Mouse (Mus musculus) heart, embryonic 13.5 days (tissue): ENCODE results near the gene Tmem94. TPM values are rescaled to one million over a fixed set of nuclear protein-coding genes. Genes with fewer than 3 reads are reported as not detected.

ENCODE experiments used
- ATAC-seq: fragments of 200-750 bp; cut with Nextera tagmentation; 2 replicates; pipeline ENCODE4 v1.8.0; 2017; ENCODE audit warnings: moderate TSS enrichment; ENCODE audit not compliant: insufficient number of reproducible peaks, low FRiP score, low TSS enrichment; ENCODE audit errors: extremely low read depth
- H3K27ac ChIP-seq: fragments of 300-500 bp; sonication (generic); replicated peaks from 2 replicates; pipeline ENCODE4 v1.5.1; 2015; ENCODE audit warnings: moderate library complexity, mild to moderate bottlenecking, inconsistent platforms
- H3K27me3 ChIP-seq: fragments of 300-500 bp; sonication (generic); replicated peaks from 2 replicates; pipeline ENCODE4 v1.6.1; 2015; ENCODE audit warnings: mild to moderate bottlenecking, inconsistent platforms
- H3K36me3 ChIP-seq: fragments of 300-500 bp; sonication (generic); 2 replicates; pipeline ENCODE4 v1.6.1; 2015; ENCODE audit warnings: mild to moderate bottlenecking, inconsistent platforms
- H3K4me1 ChIP-seq: fragments of 300-500 bp; sonication (generic); 2 replicates; pipeline ENCODE4 v1.6.1; 2015; ENCODE audit warnings: inconsistent platforms
- H3K4me2 ChIP-seq: fragments of 300-500 bp; sonication (generic); 2 replicates; pipeline ENCODE4 v1.6.1; 2015; ENCODE audit warnings: inconsistent platforms, mild to moderate bottlenecking, moderate library complexity
- H3K4me3 ChIP-seq: fragments of 300-500 bp; sonication (generic); 2 replicates; pipeline ENCODE4 v1.5.1; 2015; ENCODE audit warnings: moderate library complexity, mild to moderate bottlenecking, inconsistent platforms
- H3K9ac ChIP-seq: fragments of 300-500 bp; sonication (generic); 2 replicates; pipeline ENCODE4 v1.6.1; 2015; ENCODE audit warnings: inconsistent platforms, mild to moderate bottlenecking, moderate library complexity
- H3K9me3 ChIP-seq: fragments of 300-500 bp; sonication (generic); 2 replicates; pipeline ENCODE4 v1.6.1; 2016; ENCODE audit warnings: inconsistent platforms
- WGBS: fragments of 180-500 bp; shearing (Covaris S2); methylation state at CpG from one replicate; pipeline ENCODE4 v1.1.7; 2015; ENCODE audit warnings: mixed read lengths; 5-methylcytosine and 5-hydroxymethylcytosine counted together
- polyA plus RNA-seq: library from polyadenylated mRNA; unstranded; fragments of >200 nt; fragmentation: Nextera tagmentation; extraction: Ambion mirVana; gene quantifications from 2 replicates; pipeline ENCODE4 v1.2.1, GENCODE M21; 2015

Tmem94 gene
- polyA plus RNA-seq, 1 experiment from 2014 or later: 39.4 TPM

DNA sequence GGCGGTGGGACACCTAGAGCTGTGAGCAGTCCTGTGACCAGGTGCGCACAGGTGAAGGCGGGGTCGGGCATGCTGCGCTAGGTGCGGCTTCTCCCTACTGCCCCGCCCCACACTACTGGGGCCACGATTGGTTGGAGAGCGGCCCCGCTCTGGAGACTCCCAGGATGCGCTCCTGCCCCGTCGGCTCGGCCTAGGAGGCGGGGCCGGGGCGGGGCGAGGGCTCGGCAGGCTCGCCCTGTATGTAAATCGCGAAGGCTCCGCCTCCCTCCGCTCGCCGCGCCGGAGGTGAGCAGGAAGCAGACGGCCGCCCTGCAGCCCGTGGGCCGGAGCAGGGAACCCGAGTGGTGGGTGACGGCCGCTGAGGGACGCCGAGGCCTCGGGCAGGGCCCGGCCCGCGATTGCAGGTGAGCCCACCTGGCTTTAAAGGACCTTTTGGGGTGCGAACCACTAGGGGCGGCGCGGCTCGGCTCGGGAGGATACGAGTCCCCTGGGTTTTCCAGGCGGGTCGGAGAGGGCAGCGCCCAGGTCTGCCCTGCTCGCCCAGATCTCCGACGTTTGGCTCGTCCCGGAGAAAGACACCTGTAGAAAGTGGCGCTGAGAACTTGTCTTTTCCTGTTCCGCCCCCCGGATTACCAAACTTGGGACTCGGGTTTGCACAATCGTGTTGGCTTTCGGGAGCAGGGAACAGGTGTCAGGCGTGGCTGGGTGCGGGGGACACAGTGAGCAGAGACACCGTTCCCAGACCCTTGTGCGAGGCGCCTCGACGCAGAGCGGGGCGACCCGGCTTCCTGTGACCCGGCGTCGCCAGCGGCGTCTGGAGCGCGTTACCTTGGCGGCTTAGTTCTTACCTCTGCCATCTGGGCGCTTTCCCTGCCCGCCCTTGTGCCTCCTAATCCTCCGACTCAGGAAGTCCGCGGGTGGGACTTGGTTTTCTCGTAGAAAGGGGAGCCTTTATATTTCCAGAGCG is 58.8 kb downstream of the Tmem94 start, which contains the start of gene Llgl2:
Gene Llgl2, plus strand, starts transcription at position 276 of the 967 bp plus-strand sequence.
- Histone ChIP-seq H3K4me3 (peak within 1 kb of the TSS; percentile 88), H3K27ac (peak within 1 kb of the TSS; percentile 22; the same call in 1 of the 2 replicates), H3K4me1 (peaks cover 38% of the 10 kb centered on the region), H3K4me2 (peak within 1 kb of the TSS; percentile 99), H3K9ac (peak within 1 kb of the TSS; percentile 88), H3K36me3 (peaks cover 39% of the 10 kb centered on the region), H3K27me3 (0 out of 2 replicates have a peak, but pooled peaks cover 4% of the 10 kb centered on the region), H3K9me3 (no peaks in the 10 kb centered on the region)
- ATAC-seq: peak; percentile 92
- WGBS: under 1% methylated on average over 86 of the region's 87 CpGs

GRCm38 (mm10) chr11:115824813-115825212 is 59.6 kb downstream of the Tmem94 start:
- no peak for ATAC-seq
- Histone ChIP-seq H3K27me3 (0 out of 2 replicates have a peak, but pooled peaks cover 4% of the 10 kb centered on the region), H3K9ac (peak overlapping the region; percentile 88), H3K4me2 (peak overlapping the region; percentile 99), H3K36me3 (peaks cover 32% of the 10 kb centered on the region), H3K4me1 (peaks cover 46% of the 10 kb centered on the region), H3K27ac (0 out of 2 replicates have a peak overlapping the region, but pooled peaks have one; percentile 22), H3K9me3 (no peaks in the 10 kb centered on the region), H3K4me3 (peak overlapping the region; percentile 88)
- WGBS: 13% methylated on average over 11 of the region's 11 CpGs

GRCm38 (mm10) chr11:115826487-115826886 is 61.3 kb downstream of the Tmem94 start:
- peaks cover 62% of the 10 kb centered on the region for H3K4me1 ChIP-seq
- H3K27ac ChIP-seq: no peak overlapping the region
- no peak overlapping the region for H3K4me2 ChIP-seq
- H3K27me3 ChIP-seq: 0 out of 2 replicates have a peak, but pooled peaks cover 4% of the 10 kb centered on the region
- no peak overlapping the region for H3K9ac ChIP-seq
- peaks cover 16% of the 10 kb centered on the region for H3K36me3 ChIP-seq
- no peak overlapping the region for H3K4me3 ChIP-seq
- no peaks in the 10 kb centered on the region for H3K9me3 ChIP-seq
- ATAC-seq: no peak
- 55% methylated on average over 5 of the region's 5 CpGs for WGBS

DNA sequence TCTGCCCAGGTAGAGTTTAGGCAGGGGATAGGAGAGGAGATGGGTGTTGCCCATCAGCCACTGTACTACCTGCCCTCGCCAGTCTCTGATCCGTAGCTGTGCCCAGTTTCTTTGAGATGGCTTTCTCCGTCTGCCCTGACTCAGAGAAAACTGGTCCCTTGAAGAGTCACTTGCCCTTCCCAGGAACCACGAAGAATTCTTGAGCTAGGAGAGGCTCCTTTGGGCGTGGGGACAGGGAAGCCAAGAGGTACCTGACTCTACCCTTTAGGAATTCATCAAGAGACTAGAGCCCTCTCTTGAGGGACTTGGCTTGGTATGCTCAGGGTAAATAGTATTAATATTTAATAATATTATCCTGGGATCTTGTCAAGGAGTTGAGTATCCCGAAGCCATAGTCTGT is 62.4 kb downstream of the Tmem94 start:
- H3K9me3 ChIP-seq: no peaks in the 10 kb centered on the region
- no peak overlapping the region for H3K4me3 ChIP-seq
- 77% methylated on average over 6 of the region's 6 CpGs for WGBS
- no peak for ATAC-seq
- H3K4me1 ChIP-seq: peaks cover 74% of the 10 kb centered on the region
- H3K36me3 ChIP-seq: peaks cover 4% of the 10 kb centered on the region
- H3K27ac ChIP-seq: no peak overlapping the region
- no peak overlapping the region for H3K9ac ChIP-seq
- H3K27me3 ChIP-seq: 0 out of 2 replicates have a peak, but pooled peaks cover 4% of the 10 kb centered on the region
- H3K4me2 ChIP-seq: no peak overlapping the region

GRCm38 (mm10) chr11:115829036-115829435 is 63.8 kb downstream of the Tmem94 start:
- Histone ChIP-seq H3K27me3 (0 out of 2 replicates have a peak, but pooled peaks cover 4% of the 10 kb centered on the region), H3K4me1 (peaks cover 82% of the 10 kb centered on the region), H3K4me3 (no peak overlapping the region), H3K9me3 (no peaks in the 10 kb centered on the region), H3K36me3 (no peaks in the 10 kb centered on the region), H3K9ac (peak overlapping the region; percentile 63), H3K27ac (peak overlapping the region; percentile 8), H3K4me2 (no peak overlapping the region)
- ATAC-seq: no peak
- WGBS: 41% methylated on average over 4 of the region's 4 CpGs

DNA sequence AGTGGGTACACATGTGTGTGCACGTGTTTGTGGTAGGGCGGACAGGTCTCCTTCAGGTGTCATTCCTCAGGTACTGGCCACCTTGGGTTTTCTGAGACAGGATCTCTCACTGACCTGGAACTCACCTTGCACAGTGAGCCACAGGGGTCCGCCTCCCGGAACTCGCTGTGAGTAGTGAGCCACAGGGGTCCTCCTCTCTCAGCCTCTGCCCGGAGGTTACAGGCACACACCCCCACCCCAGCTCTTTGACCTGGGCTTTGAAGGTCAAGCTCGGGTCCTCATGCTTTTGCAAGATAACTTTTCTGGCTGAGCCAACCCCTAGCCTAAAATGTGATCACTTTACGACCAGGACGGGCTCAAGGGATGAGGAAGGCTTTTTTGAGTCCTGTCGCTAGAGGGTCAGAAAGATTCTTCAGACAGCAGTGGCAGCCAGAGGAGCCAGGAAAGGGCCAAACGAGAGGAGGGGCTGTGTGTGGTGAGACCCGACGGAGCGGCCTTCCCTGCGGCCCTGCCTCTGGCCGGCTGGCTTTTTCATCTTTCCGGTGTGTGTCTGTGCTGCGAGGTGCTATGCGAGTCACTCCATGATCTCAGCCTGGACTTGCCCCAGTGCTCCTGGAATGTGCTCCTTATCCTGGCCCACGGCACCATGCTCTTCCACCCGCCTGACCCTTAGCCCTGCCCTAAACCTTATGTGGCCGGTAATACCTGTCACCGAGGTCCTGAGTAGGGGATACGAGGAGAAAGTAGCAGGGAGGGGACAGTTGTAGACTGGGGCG is 65.5 kb downstream of the Tmem94 start:
- Histone ChIP-seq H3K27ac (peak overlapping the region; percentile 93), H3K9ac (peak overlapping the region; percentile 61), H3K4me2 (peak overlapping the region; percentile 32), H3K9me3 (no peaks in the 10 kb centered on the region), H3K4me3 (no peak overlapping the region), H3K36me3 (no peaks in the 10 kb centered on the region), H3K4me1 (peaks cover 85% of the 10 kb centered on the region), H3K27me3 (0 out of 2 replicates have a peak, but pooled peaks cover 4% of the 10 kb centered on the region)
- no peak for ATAC-seq
- WGBS: 20% methylated on average over 25 of the region's 25 CpGs

GRCm38 (mm10) chr11:115831518-115831917 is 66.3 kb downstream of the Tmem94 start:
- Histone ChIP-seq H3K9ac (peak overlapping the region; percentile 61), H3K4me3 (no peak overlapping the region), H3K27ac (peak overlapping the region; percentile 93), H3K36me3 (no peaks in the 10 kb centered on the region), H3K4me2 (peak overlapping the region; percentile 32), H3K4me1 (peaks cover 84% of the 10 kb centered on the region), H3K9me3 (no peaks in the 10 kb centered on the region), H3K27me3 (no peaks in the 10 kb centered on the region)
- WGBS: 33% methylated on average over 3 of the region's 3 CpGs
- no peak for ATAC-seq

DNA sequence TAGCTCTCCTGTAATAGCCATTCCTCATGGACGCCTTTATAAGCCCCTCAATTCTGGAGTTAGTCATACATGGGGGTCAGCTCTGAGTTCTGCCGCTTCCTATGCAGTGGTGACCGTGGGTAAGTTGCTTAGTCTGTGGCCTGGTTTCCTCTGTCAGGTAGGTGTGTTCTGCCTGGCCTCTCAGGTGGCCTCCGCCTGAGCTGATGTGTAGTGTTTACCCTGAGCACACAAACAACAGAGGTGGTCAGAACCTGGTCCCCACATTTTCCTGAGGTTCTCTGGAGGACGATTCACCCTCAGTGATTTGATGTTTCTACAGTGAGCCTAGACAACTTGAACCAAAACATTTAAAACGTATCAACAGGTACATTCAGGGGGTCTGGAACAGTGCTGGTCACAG is 66.8 kb downstream of the Tmem94 start:
- 59% methylated on average over 6 of the region's 6 CpGs for WGBS
- Histone ChIP-seq H3K9me3 (no peaks in the 10 kb centered on the region), H3K27me3 (no peaks in the 10 kb centered on the region), H3K9ac (peak overlapping the region; percentile 70), H3K4me2 (peak overlapping the region; percentile 56), H3K4me3 (no peak overlapping the region), H3K36me3 (no peaks in the 10 kb centered on the region), H3K27ac (peak overlapping the region; percentile 93), H3K4me1 (peaks cover 86% of the 10 kb centered on the region)
- no peak for ATAC-seq

GRCm38 (mm10) chr11:115832523-115832922 is 67.3 kb downstream of the Tmem94 start:
- H3K9ac ChIP-seq: peak overlapping the region; percentile 70
- no peak for ATAC-seq
- WGBS: 5% methylated on average over 8 of the region's 8 CpGs

DNA sequence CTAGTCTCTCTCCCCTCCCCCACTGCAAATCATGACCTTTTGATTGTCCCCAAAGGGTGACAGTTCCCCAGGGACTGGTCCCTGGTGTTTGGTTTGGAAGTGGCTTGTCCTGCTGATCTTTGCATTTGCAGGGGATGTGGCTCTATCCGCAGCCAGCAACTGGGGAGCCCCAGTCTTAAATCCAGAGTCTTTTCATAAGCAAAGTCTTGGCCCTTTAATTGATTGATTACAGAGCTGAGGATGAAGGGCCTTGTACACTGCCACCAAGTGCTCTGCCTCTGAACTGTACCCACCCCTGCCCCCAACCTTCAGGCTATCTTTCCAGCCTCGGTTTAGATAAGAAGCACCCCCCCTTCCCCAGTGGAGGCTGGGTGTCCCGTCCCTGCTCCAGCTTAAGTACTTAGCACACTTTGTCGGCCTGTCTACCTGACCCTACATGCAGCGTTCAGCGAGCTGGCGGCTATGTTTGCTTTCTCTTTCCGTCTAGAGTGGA is 67.8 kb downstream of the Tmem94 start:
- ATAC-seq: 0 out of 2 replicates have a peak, but pooled peaks have one; percentile 3
- H3K36me3 ChIP-seq: no peaks in the 10 kb centered on the region
- 0 out of 2 replicates have a peak overlapping the region, but pooled peaks have one; percentile 11 for H3K4me3 ChIP-seq
- no peaks in the 10 kb centered on the region for H3K9me3 ChIP-seq
- H3K9ac ChIP-seq: peak overlapping the region; percentile 70
- H3K27ac ChIP-seq: peak overlapping the region; percentile 93
- peaks cover 91% of the 10 kb centered on the region for H3K4me1 ChIP-seq
- H3K4me2 ChIP-seq: peak overlapping the region; percentile 56
- no peaks in the 10 kb centered on the region for H3K27me3 ChIP-seq
- 6% methylated on average over 8 of the region's 8 CpGs for WGBS

More at GRCm38 (mm10) chr11:115832523-115832922, 67.3 kb downstream of the Tmem94 start:
- Histone ChIP-seq H3K4me3 (no peak overlapping the region), H3K4me1 (peaks cover 86% of the 10 kb centered on the region), H3K27me3 (no peaks in the 10 kb centered on the region), H3K9me3 (no peaks in the 10 kb centered on the region), H3K4me2 (peak overlapping the region; percentile 56), H3K27ac (peak overlapping the region; percentile 93), H3K36me3 (no peaks in the 10 kb centered on the region)
